Mouse (Mus musculus) liver, adult 2 months (tissue): Measurements from ENCODE around the gene Tmem120a. TPM values are rescaled to one million over a fixed set of nuclear protein-coding genes. Genes with fewer than 3 reads are reported as not detected.

Source experiments
- DNase-seq: peaks from one replicate; pipeline ENCODE4 v3.0.0-alpha.2; 2011; ENCODE audit warnings: low read depth, low spot score; ENCODE audit errors: extremely low read depth
- H3K27ac ChIP-seq: fragments of 200-500 bp; replicated peaks from 2 replicates; pipeline ENCODE4 v1.5.1; 2012; ENCODE audit warnings: low read depth, mild to moderate bottlenecking, control low read depth, inconsistent platforms, low read length; ENCODE audit not compliant: insufficient read depth
- H3K27me3 ChIP-seq: fragments of 200-500 bp; 2 replicates; pipeline ENCODE4 v1.6.1; 2012; ENCODE audit warnings: mild to moderate bottlenecking, moderate library complexity, low read length, inconsistent platforms; ENCODE audit not compliant: control insufficient read depth, insufficient read depth
- H3K36me3 ChIP-seq: fragments of 200-500 bp; 2 replicates; pipeline ENCODE4 v1.6.1; 2012; ENCODE audit warnings: low read length, inconsistent platforms; ENCODE audit not compliant: control insufficient read depth, insufficient read depth
- H3K4me1 ChIP-seq: fragments of 200-500 bp; 2 replicates; pipeline ENCODE4 v1.6.1; 2011; ENCODE audit warnings: low read length; ENCODE audit not compliant: control insufficient read depth, insufficient read depth
- H3K4me3 ChIP-seq: fragments of 200-500 bp; 2 replicates; pipeline ENCODE4 v1.5.1; 2011; ENCODE audit warnings: low read depth, mild to moderate bottlenecking, control low read depth, low read length, moderate library complexity; ENCODE audit not compliant: insufficient read depth
- H3K79me2 ChIP-seq: fragments of 200-500 bp; 2 replicates; pipeline ENCODE4 v1.6.1; 2012; ENCODE audit warnings: inconsistent platforms, mild to moderate bottlenecking, low read length, moderate library complexity; ENCODE audit not compliant: control insufficient read depth, insufficient read depth
- H3K9ac ChIP-seq: fragments of 200-500 bp; 2 replicates; pipeline ENCODE4 v1.6.1; 2012; ENCODE audit warnings: low read depth, mild to moderate bottlenecking, control low read depth, inconsistent platforms, low read length
- CTCF ChIP-seq: fragments of 200-500 bp; IDR thresholded peaks from 2 replicates; pipeline ENCODE4 v1.5.1; 2011; ENCODE audit warnings: low read depth, low read length, control low read depth
- POLR2A ChIP-seq: fragments of 200-500 bp; IDR thresholded peaks from 2 replicates; pipeline ENCODE4 v1.6.1; 2011; ENCODE audit warnings: low read length, control low read depth; ENCODE audit not compliant: insufficient read depth; ENCODE audit errors: extremely low read depth
- WGBS: fragments of 180-500 bp; shearing (Covaris S2); methylation state at CpG from one replicate; pipeline ENCODE4 v1.1.7; 2018; 5-methylcytosine and 5-hydroxymethylcytosine counted together
- polyA plus RNA-seq: library from polyadenylated mRNA; depleted of rRNA; stranded (reverse); fragments of >200 nt; gene quantifications from 2 replicates; pipeline ENCODE4 v1.2.3, GENCODE M21; 2012
- total RNA-seq: library from RNA; depleted of rRNA; stranded (reverse); fragments of >200 nt; gene quantifications from 2 replicates; pipeline ENCODE4 v1.2.3, GENCODE M21; 2014

Tmem120a gene
- total and polyA plus RNA-seq, 2 experiments: 52.9 to 55.2 TPM

DNA sequence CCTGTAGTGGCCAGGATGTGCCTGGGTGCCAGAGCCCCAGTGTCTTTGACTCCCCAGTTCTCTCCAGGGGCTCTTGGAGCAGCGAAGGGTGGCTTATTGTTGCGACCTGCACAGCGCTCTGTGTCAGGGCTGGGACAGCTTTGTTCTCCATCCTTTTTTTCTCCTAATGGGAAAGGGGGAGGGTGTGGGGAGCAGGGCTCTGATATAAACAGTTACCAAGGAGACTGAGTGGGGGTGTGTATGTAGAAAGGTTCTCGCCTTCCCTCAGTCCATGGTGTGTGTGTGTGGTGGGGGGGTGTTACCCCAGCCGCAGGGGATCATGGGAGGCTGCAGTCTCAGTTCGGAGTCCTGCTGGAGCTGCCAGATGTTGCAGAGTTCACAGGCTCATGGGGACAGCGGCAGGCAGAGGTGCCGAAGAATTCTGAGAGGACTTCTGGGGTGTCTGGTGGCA lies 18.8 kb downstream of the Tmem120a start:
- Histone ChIP-seq H3K4me3 (no peak overlapping the region), H3K36me3 (peaks cover 49% of the 10 kb centered on the region), H3K4me1 (peaks cover 41% of the 10 kb centered on the region), H3K9ac (peak overlapping the region; percentile 29; the same call in 1 of the 2 replicates), H3K27me3 (no peaks in the 10 kb centered on the region), H3K79me2 (no peaks in the 10 kb centered on the region), H3K27ac (peak overlapping the region; percentile 27)
- TF ChIP-seq CTCF (no peak), POLR2A (no peak)
- 46% methylated on average over 8 of the region's 8 CpGs for WGBS
- peak; percentile 57 for DNase-seq

DNA sequence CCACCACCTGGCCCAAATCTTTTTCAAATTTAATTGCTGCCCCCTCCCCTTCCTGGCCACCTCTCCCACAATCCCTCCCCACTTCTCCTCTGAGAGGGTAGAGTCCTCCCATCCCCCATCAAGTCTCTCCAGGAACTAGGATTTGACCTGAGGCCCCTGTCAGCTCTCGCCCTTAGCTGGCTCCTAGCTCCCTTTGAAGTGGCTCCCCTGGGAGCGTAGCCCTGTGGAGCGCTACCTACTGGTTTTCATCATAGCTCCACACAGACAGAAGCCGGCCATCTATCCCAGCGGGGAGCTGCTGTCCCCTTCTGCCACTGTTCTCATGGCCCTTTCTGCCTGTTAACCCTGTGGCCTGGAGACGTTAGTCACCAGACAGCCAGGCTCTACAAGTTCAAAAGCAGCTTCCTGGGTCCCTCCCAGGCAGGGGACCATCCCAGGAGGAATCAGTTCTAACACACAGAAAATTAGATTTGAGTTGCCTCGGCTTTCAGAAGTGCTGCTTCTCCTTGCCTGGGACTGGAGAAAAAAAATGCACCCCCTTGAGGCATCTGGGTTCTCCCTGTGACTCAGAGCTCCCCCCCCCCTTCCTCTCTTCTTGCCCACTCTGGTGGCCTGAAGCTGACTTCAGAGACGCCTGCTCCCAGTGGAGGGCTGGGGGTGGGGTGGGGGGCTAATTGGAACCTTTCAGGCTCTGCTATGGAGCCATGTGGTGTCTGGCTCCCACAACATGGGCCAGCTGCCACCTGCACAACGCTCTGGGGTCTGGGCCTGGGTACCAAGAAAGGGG lies 19.5 kb downstream of the Tmem120a start:
- H3K79me2 ChIP-seq: no peaks in the 10 kb centered on the region
- H3K9ac ChIP-seq: no peak overlapping the region
- H3K27me3 ChIP-seq: no peaks in the 10 kb centered on the region
- WGBS: 52% methylated on average over 9 of the region's 9 CpGs
- H3K36me3 ChIP-seq: peaks cover 45% of the 10 kb centered on the region
- DNase-seq: no peak
- H3K27ac ChIP-seq: no peak overlapping the region; the same call in 1 of the 2 replicates
- TF ChIP-seq POLR2A (no peak), CTCF (no peak)
- H3K4me1 ChIP-seq: peaks cover 45% of the 10 kb centered on the region
- no peak overlapping the region for H3K4me3 ChIP-seq

DNA sequence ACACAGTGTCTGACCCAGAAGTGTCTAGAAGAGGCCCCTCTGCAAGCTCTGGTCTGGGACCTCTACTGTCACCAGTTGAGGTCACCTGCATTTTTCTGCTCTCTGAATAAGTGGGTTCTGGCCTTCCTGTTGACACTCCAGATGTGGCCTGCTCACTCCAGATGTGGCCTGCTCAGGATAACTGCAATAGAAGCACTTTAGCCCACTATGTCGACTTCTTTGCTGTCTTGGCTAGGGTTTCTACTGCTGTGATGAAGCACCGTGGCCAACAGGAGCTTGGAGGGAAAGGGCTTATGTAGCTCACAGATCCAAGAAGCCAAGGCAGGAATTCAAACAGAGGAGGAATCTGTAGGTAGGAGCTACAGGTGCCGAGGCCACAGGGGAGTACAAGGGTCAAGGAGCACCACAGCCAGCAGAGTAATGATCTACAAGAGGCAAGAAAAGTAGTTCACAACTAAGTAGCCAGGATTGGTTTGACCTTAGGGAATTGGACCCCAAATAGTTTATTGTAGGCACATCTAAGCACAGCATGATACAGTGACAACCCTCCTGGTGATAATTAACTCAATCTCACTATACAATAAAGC lies 21.0 kb downstream of the Tmem120a start:
- H3K27ac ChIP-seq: no peak overlapping the region
- 33% methylated on average over 3 of the region's 3 CpGs for WGBS

DNA sequence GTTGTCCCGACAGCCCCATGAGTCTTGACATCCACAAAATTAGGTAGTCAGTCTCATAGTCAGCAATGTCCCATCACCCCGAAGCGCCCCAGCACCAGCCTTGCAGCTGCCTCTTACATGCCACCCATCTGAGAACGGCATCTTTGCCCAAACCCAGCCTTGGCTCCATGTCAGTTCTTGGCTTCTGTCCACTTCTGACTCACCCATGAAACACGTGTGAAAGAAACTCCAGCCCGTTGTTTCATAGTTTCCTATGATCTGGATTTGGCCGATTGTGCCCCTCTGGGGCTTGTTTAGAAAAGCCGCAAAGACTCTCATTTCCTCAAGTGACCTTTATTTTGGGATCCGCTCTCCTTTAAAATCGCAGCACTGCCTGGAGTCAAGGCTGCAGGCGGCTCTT lies 22.1 kb downstream of the Tmem120a start:
- DNase-seq: peak; percentile 75
- no peak overlapping the region for H3K4me3 ChIP-seq
- no peak overlapping the region; the same call in none of the 2 replicates for H3K27ac ChIP-seq
- H3K9ac ChIP-seq: no peak overlapping the region
- no peak for TF ChIP-seq POLR2A
- H3K79me2 ChIP-seq: peaks cover 5% of the 10 kb centered on the region
- H3K36me3 ChIP-seq: peaks cover 45% of the 10 kb centered on the region
- H3K27me3 ChIP-seq: no peaks in the 10 kb centered on the region
- H3K4me1 ChIP-seq: peaks cover 51% of the 10 kb centered on the region
- WGBS: 26% methylated on average over 11 of the region's 11 CpGs

More for the DNA sequence above, 21.0 kb downstream of the Tmem120a start:
- Histone ChIP-seq H3K79me2 (peaks cover 2% of the 10 kb centered on the region; the same call in 1 of the 2 replicates), H3K9ac (no peak overlapping the region), H3K36me3 (peaks cover 44% of the 10 kb centered on the region), H3K4me1 (peaks cover 51% of the 10 kb centered on the region), H3K4me3 (no peak overlapping the region), H3K27me3 (no peaks in the 10 kb centered on the region)
- no peak for TF ChIP-seq POLR2A
- no peak for TF ChIP-seq CTCF
- no peak for DNase-seq

DNA sequence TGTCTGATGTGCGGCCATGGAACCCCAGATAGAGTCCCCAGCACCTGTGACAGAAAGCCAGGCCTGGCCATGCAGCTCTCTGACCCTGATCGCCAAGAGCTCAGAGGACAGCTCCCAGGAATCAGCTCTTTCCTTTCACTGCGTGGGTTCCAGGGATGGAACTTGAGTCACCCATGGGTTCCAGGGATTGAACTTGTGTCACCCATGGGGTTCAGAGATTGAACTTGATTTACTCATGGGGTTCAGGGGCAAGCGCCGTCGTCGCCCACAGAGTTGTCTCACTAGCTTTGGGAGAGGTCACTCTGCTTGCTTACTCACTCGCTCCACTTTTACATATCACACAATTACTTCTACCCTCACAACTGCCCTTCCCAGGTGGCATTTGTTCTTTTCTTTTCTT lies 23.2 kb downstream of the Tmem120a start:
- no peak overlapping the region for H3K4me3 ChIP-seq
- peaks cover 53% of the 10 kb centered on the region for H3K36me3 ChIP-seq
- TF ChIP-seq POLR2A: no peak
- no peak for TF ChIP-seq CTCF
- peaks cover 44% of the 10 kb centered on the region for H3K4me1 ChIP-seq
- H3K27me3 ChIP-seq: no peaks in the 10 kb centered on the region
- no peak overlapping the region for H3K9ac ChIP-seq
- DNase-seq: peak; percentile 44
- peaks cover 8% of the 10 kb centered on the region for H3K79me2 ChIP-seq
- no peak overlapping the region for H3K27ac ChIP-seq
- 41% methylated on average over 8 of the region's 8 CpGs for WGBS

DNA sequence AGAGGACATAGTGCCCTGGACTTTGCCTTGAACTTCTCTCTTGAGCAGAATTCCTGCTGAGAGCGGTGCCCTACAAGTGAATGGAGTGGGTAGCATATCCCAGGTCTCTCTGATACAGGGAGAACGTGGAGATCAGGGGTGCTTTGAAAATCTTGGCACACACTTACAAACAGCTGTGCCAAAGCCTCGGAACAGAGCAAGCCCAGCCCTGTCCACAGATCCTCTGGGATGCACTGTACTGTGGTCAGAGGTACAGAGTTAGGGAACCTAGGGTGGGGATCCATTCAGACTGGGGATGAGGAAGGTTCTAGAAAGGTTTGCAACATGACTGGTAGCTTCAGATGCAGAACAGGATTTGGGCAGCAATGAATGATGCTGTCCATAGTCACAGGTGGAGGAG lies 24.1 kb downstream of the Tmem120a start:
- peak; percentile 50 for DNase-seq
- Histone ChIP-seq H3K36me3 (peaks cover 59% of the 10 kb centered on the region), H3K27me3 (no peaks in the 10 kb centered on the region), H3K79me2 (peaks cover 15% of the 10 kb centered on the region), H3K4me1 (peaks cover 35% of the 10 kb centered on the region), H3K4me3 (no peak overlapping the region), H3K27ac (no peak overlapping the region), H3K9ac (no peak overlapping the region)
- TF ChIP-seq CTCF: no peak
- TF ChIP-seq POLR2A: no peak
- 25% methylated on average over 3 of the region's 3 CpGs for WGBS
